ENCODE assay signal across 11 mouse cellular contexts in genomic region chr4:142196626-142197025, GRCm38 (mm10). TPM values are rescaled to one million over a fixed set of nuclear protein-coding genes. Genes with fewer than 3 reads are reported as not detected.
DNase-seq lines count a peak whose midpoint lies in the region; ATAC-seq lines count a peak whose summit lies in the region.
"Had no signal": no experiment of that assay in that cellular context is flagged by ENCODE, and none has a peak within 500 bp of the region (broad histone marks: within the 10 kb centered on the region; RNA-seq: fewer than 3 reads in every experiment).

No protein-coding gene starts in this region.

- DNase-seq in adrenal gland, adult 2 months = peak; percentile 72
- DNase-seq in adrenal gland, adult 18-20 months (ENCODE audit: low spot score in 2 of 2) = no peak
- DNase-seq in limb, embryonic 10.5 days (ENCODE audit: low spot score) = no peak
- peak; percentile 46 to 64 for DNase-seq in adrenal gland, postnatal 36 days
- DNase-seq in gastrocnemius, postnatal 14 days = no peak

- intact Hi-C loops in gastrocnemius, postnatal 14 days (cut with DNase I; ENCODE audit: low total_unique reads) = no loop called here

- ATAC-seq in limb, embryonic 15.5 days (ENCODE audit: insufficient number of reproducible peaks, low FRiP score, low TSS enrichment, low read depth) = 0 out of 2 replicates have a peak, but pooled peaks have one; percentile 13
- ATAC-seq in lung, embryonic 16.5 days (ENCODE audit: low read depth) = 0 out of 2 replicates have a peak, but pooled peaks have one; percentile 8
- no peak for ATAC-seq in midbrain, embryonic 15.5 days (replicated peaks)

- H3K9ac ChIP-seq in limb, embryonic 15.5 days = no peak overlapping the region
- H3K9ac ChIP-seq in lung, embryonic 16.5 days (ENCODE audit: low read length) = no peak overlapping the region
- no peak overlapping the region for H3K9ac ChIP-seq in midbrain, embryonic 15.5 days
- H3K9ac ChIP-seq: embryonic facial prominence, embryonic 15.5 days; neural tube, embryonic 13.5 days had no signal

- no peak overlapping the region for H3K4me2 ChIP-seq in limb, embryonic 15.5 days
- no peak overlapping the region for H3K4me2 ChIP-seq in lung, embryonic 16.5 days (ENCODE audit: low read depth, low read length)
- H3K4me2 ChIP-seq in midbrain, embryonic 15.5 days = no peak overlapping the region
- H3K4me2 ChIP-seq: embryonic facial prominence, embryonic 15.5 days; neural tube, embryonic 13.5 days had no signal

- H3K27me3 ChIP-seq in limb, embryonic 15.5 days = no peaks in the 10 kb centered on the region
- no peaks in the 10 kb centered on the region for H3K27me3 ChIP-seq in limb, embryonic 10.5 days (ENCODE audit: low read depth, poor library complexity, severe bottlenecking)
- no peaks in the 10 kb centered on the region for H3K27me3 ChIP-seq in lung, embryonic 16.5 days (ENCODE audit: control insufficient read depth, insufficient read depth, low read depth, low read length)
- no peaks in the 10 kb centered on the region for H3K27me3 ChIP-seq in midbrain, embryonic 15.5 days (replicated peaks)
- H3K27me3 ChIP-seq: embryonic facial prominence, embryonic 15.5 days; neural tube, embryonic 13.5 days had no signal

- 77% methylated on average over 6 of the region's 6 CpGs for WGBS in limb, embryonic 15.5 days
- WGBS in limb, embryonic 10.5 days = 83% methylated on average over 6 of the region's 6 CpGs
- WGBS in lung, embryonic 16.5 days = 48% methylated on average over 6 of the region's 6 CpGs
- 74% methylated on average over 6 of the region's 6 CpGs for WGBS in midbrain, embryonic 15.5 days

- H3K4me3 ChIP-seq in limb, embryonic 15.5 days = no peak overlapping the region
- H3K4me3 ChIP-seq in limb, embryonic 10.5 days = no peak overlapping the region
- no peak overlapping the region for H3K4me3 ChIP-seq in lung, embryonic 16.5 days (ENCODE audit: low read length)
- H3K4me3 ChIP-seq in midbrain, embryonic 15.5 days = no peak overlapping the region
- H3K4me3 ChIP-seq: embryonic facial prominence, embryonic 15.5 days; megakaryocyte, embryonic 14.5 days; neural tube, embryonic 13.5 days had no signal

- peaks cover 11% of the 10 kb centered on the region for H3K4me1 ChIP-seq in limb, embryonic 15.5 days
- H3K4me1 ChIP-seq in limb, embryonic 10.5 days = peaks cover 14% of the 10 kb centered on the region
- peaks cover 8% of the 10 kb centered on the region; the same call in 1 of the 2 replicates for H3K4me1 ChIP-seq in lung, embryonic 16.5 days (replicated peaks; ENCODE audit: control insufficient read depth, insufficient read depth, low read length)
- no peaks in the 10 kb centered on the region for H3K4me1 ChIP-seq in midbrain, embryonic 15.5 days
- H3K4me1 ChIP-seq: megakaryocyte, embryonic 14.5 days; neural tube, embryonic 13.5 days had no signal

- H3K9me3 ChIP-seq in limb, embryonic 15.5 days = no peaks in the 10 kb centered on the region
- no peaks in the 10 kb centered on the region for H3K9me3 ChIP-seq in limb, embryonic 10.5 days (replicated peaks)
- no peaks in the 10 kb centered on the region for H3K9me3 ChIP-seq in lung, embryonic 16.5 days (ENCODE audit: control insufficient read depth, low read length)
- H3K9me3 ChIP-seq in midbrain, embryonic 15.5 days = no peaks in the 10 kb centered on the region
- H3K9me3 ChIP-seq: embryonic facial prominence, embryonic 15.5 days; neural tube, embryonic 13.5 days had no signal

- no peaks in the 10 kb centered on the region for H3K36me3 ChIP-seq in limb, embryonic 15.5 days
- H3K36me3 ChIP-seq in limb, embryonic 10.5 days = peaks cover 10% of the 10 kb centered on the region
- H3K36me3 ChIP-seq in lung, embryonic 16.5 days (ENCODE audit: control insufficient read depth, insufficient read depth, low read length) = no peaks in the 10 kb centered on the region
- H3K36me3 ChIP-seq in midbrain, embryonic 15.5 days (replicated peaks) = no peaks in the 10 kb centered on the region
- H3K36me3 ChIP-seq: embryonic facial prominence, embryonic 15.5 days; neural tube, embryonic 13.5 days had no signal

- H3K27ac ChIP-seq in limb, embryonic 15.5 days = no peak overlapping the region
- H3K27ac ChIP-seq in limb, embryonic 10.5 days = no peak overlapping the region
- no peak overlapping the region for H3K27ac ChIP-seq in lung, embryonic 16.5 days (ENCODE audit: low read length)
- no peak overlapping the region for H3K27ac ChIP-seq in midbrain, embryonic 15.5 days
- H3K27ac ChIP-seq: embryonic facial prominence, embryonic 15.5 days; neural tube, embryonic 13.5 days had no signal

RNA-seq across cellular contexts. Expression of gene Kazn, which starts 42.6 kb away (rescaled TPM):
- 10 to 100 TPM; 19.1 to 22.6 TPM for total RNA-seq in adrenal gland, adult 2 months (2021)
- polyA plus RNA-seq in adrenal gland, adult 2 months (2012; rRNA removed) = 35.2 and 47.4 TPM in 2 replicates
- total RNA-seq in adrenal gland, adult 18-20 months (2021) = 10 to 100 TPM; 11.1 to 18.6 TPM
- polyA plus RNA-seq in limb, embryonic 15.5 days (2015; fragmentation: Nextera tagmentation; extraction: Ambion mirVana) = 11.1 and 15.2 TPM in 2 replicates
- polyA plus RNA-seq in limb, embryonic 10.5 days (2016; fragmentation: Nextera tagmentation; extraction: Ambion mirVana) = 8.8 and 9.3 TPM in 2 replicates
- total RNA-seq in adrenal gland, postnatal 36 days (2021) = 10 to 100 TPM; 21.7 to 25.1 TPM
- polyA plus RNA-seq in lung, embryonic 16.5 days (2015; fragmentation: Nextera tagmentation; extraction: Ambion mirVana) = 11.4 and 11.6 TPM in 2 replicates
- 1 to 10 TPM; 3.3 to 6.7 TPM for total RNA-seq in gastrocnemius, postnatal 14 days (2021)
- polyA plus RNA-seq in midbrain, embryonic 15.5 days (2015; fragmentation: Nextera tagmentation; extraction: Ambion mirVana) = 33.6 and 34.3 TPM in 2 replicates

Comparison
In these comparisons a context has a peak if more than half of its experiments do, and no peak if none do; other contexts are left out.
1. DNase-seq: peak in adrenal gland, adult 2 months (single experiment) and adrenal gland, postnatal 36 days (2 of 2); none in adrenal gland, adult 18-20 months (0 of 2), limb, embryonic 10.5 days (single experiment) and gastrocnemius, postnatal 14 days (single experiment).